Mouse (Mus musculus) liver, adult 2 months (tissue): ENCODE measurements around the gene Daxx. TPM values are rescaled to one million over a fixed set of nuclear protein-coding genes. Genes with fewer than 3 reads are reported as not detected.
A peak's percentile ranks its signal among the peaks of the same experiment; 100 is the strongest.
"Not testable (repeated sequence)": the region's sequence is repeated elsewhere in the genome, so short reads cannot be mapped to it uniquely, and the experiment has no call there.

ENCODE experiments used
- DNase-seq: peaks from one replicate; pipeline ENCODE4 v3.0.0-alpha.2; 2011; ENCODE audit warnings: low read depth, low spot score; ENCODE audit errors: extremely low read depth
- H3K27ac ChIP-seq: fragments of 200-500 bp; replicated peaks from 2 replicates; pipeline ENCODE4 v1.5.1; 2012; ENCODE audit warnings: low read depth, mild to moderate bottlenecking, control low read depth, inconsistent platforms, low read length; ENCODE audit not compliant: insufficient read depth
- H3K27me3 ChIP-seq: fragments of 200-500 bp; 2 replicates; pipeline ENCODE4 v1.6.1; 2012; ENCODE audit warnings: mild to moderate bottlenecking, moderate library complexity, low read length, inconsistent platforms; ENCODE audit not compliant: control insufficient read depth, insufficient read depth
- H3K36me3 ChIP-seq: fragments of 200-500 bp; 2 replicates; pipeline ENCODE4 v1.6.1; 2012; ENCODE audit warnings: low read length, inconsistent platforms; ENCODE audit not compliant: control insufficient read depth, insufficient read depth
- H3K4me1 ChIP-seq: fragments of 200-500 bp; 2 replicates; pipeline ENCODE4 v1.6.1; 2011; ENCODE audit warnings: low read length; ENCODE audit not compliant: control insufficient read depth, insufficient read depth
- H3K4me3 ChIP-seq: fragments of 200-500 bp; 2 replicates; pipeline ENCODE4 v1.5.1; 2011; ENCODE audit warnings: low read depth, mild to moderate bottlenecking, control low read depth, low read length, moderate library complexity; ENCODE audit not compliant: insufficient read depth
- H3K79me2 ChIP-seq: fragments of 200-500 bp; 2 replicates; pipeline ENCODE4 v1.6.1; 2012; ENCODE audit warnings: inconsistent platforms, mild to moderate bottlenecking, low read length, moderate library complexity; ENCODE audit not compliant: control insufficient read depth, insufficient read depth
- H3K9ac ChIP-seq: fragments of 200-500 bp; 2 replicates; pipeline ENCODE4 v1.6.1; 2012; ENCODE audit warnings: low read depth, mild to moderate bottlenecking, control low read depth, inconsistent platforms, low read length
- CTCF ChIP-seq: fragments of 200-500 bp; IDR thresholded peaks from 2 replicates; pipeline ENCODE4 v1.5.1; 2011; ENCODE audit warnings: low read depth, low read length, control low read depth
- POLR2A ChIP-seq: fragments of 200-500 bp; IDR thresholded peaks from 2 replicates; pipeline ENCODE4 v1.6.1; 2011; ENCODE audit warnings: low read length, control low read depth; ENCODE audit not compliant: insufficient read depth; ENCODE audit errors: extremely low read depth
- WGBS: fragments of 180-500 bp; shearing (Covaris S2); methylation state at CpG from one replicate; pipeline ENCODE4 v1.1.7; 2018; 5-methylcytosine and 5-hydroxymethylcytosine counted together
- polyA plus RNA-seq: library from polyadenylated mRNA; depleted of rRNA; stranded (reverse); fragments of >200 nt; gene quantifications from 2 replicates; pipeline ENCODE4 v1.2.3, GENCODE M21; 2012
- total RNA-seq: library from RNA; depleted of rRNA; stranded (reverse); fragments of >200 nt; gene quantifications from 2 replicates; pipeline ENCODE4 v1.2.3, GENCODE M21; 2014

Daxx gene
- total and polyA plus RNA-seq, 2 experiments, result 10.2 to 30.8 TPM

DNA sequence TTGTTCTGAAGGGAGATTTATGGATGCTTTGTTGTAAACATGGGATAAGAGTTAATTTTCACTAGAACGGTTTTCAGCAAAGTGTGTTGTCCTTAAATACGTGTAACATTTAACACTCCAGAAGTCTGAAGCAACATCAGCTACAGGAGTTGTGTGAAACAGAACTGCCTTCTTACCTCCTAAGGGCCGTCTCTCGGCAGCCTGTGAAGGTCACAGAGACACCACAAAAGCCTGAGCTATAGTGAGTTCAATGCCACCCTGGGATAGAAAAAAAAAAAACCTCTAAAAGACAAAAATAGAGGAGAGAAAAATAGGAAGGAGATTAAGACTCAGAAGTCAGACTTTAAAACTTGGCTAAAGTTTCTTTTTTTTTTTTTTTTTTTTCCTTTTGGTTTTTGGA lies 7.1 kb upstream of the Daxx start:
- Histone ChIP-seq H3K36me3 (no peaks in the 10 kb centered on the region), H3K4me1 (no peaks in the 10 kb centered on the region; the same call in 1 of the 2 replicates), H3K9ac (no peak overlapping the region), H3K27ac (no peak overlapping the region), H3K79me2 (no peaks in the 10 kb centered on the region), H3K4me3 (no peak overlapping the region), H3K27me3 (no peaks in the 10 kb centered on the region)
- no peak for TF ChIP-seq POLR2A
- no peak for TF ChIP-seq CTCF
- no peak for DNase-seq
- WGBS, result 67% methylated on average over 4 of the region's 4 CpGs

DNA sequence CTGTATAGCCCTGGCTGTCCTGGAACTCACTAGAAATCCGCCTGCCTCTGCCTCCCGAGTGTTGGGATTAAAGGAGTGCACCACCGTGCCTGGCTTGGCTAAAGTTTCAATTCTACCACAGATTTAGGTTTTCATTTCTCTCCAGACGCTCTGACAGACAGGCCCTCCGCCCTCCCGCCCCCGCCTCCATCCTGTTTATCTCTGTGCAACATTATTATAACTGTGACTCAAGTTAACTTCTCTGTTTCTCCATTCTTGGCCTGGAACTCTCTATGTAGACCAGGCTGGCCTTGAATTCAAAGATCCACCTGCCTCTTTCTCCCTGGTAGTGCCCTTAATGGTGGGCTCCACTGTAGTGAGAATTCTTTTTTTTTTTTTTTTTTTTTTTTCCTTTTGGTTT lies 6.7 kb upstream of the Daxx start:
- no peak for DNase-seq
- Histone ChIP-seq H3K79me2 (no peaks in the 10 kb centered on the region), H3K4me3 (no peak overlapping the region), H3K27me3 (no peaks in the 10 kb centered on the region), H3K9ac (no peak overlapping the region), H3K36me3 (no peaks in the 10 kb centered on the region), H3K27ac (no peak overlapping the region), H3K4me1 (no peaks in the 10 kb centered on the region)
- TF ChIP-seq CTCF, result no peak
- TF ChIP-seq POLR2A, result no peak
- 67% methylated on average over 7 of the region's 7 CpGs for WGBS

GRCm38 (mm10) chr17:33903911-33904651 lies 5.1 kb upstream of the Daxx start:
- not testable (repeated sequence) for H3K4me1 ChIP-seq, H3K4me3 ChIP-seq, H3K27ac ChIP-seq, H3K79me2 ChIP-seq, DNase-seq, H3K9ac ChIP-seq, H3K36me3 ChIP-seq, H3K27me3 ChIP-seq
- WGBS, result 73% methylated on average over 6 of the region's 6 CpGs

DNA sequence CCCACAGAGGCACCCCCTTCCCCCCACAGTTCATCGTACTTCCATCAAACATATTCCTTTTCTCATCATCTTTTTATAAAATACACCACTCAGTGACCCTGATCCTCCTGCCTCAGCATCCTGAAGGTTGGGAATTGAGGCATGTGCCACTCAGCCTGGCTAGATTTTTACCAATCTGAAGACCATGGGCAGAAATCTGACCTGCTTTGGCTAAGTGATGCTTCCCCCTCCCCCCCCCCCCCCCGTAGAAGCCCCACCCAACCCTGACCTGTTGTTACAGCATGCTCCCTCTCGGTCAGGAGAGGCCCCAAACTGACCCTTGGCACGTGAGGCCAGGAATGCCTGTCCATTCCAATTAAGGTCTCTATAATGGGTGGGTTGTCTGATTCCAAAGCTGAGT lies 4.4 kb upstream of the Daxx start, which contains the start of gene Platr17:
Platr17 (plus strand) TSS at position 301 of the 400 bp plus-strand sequence.
- WGBS, result 55% methylated on average over 2 of the region's 4 CpGs
- not testable (repeated sequence) for H3K4me1 ChIP-seq

GRCm38 (mm10) chr17:33908331-33909076 lies 710 bp upstream of the Daxx start:
- Histone ChIP-seq H3K4me3 (peak overlapping the region; percentile 70), H3K27ac (peak overlapping the region; percentile 65), H3K36me3 (peaks cover 16% of the 10 kb centered on the region; the same call in 1 of the 2 replicates), H3K27me3 (no peaks in the 10 kb centered on the region), H3K79me2 (peaks cover 23% of the 10 kb centered on the region), H3K4me1 (peaks cover 7% of the 10 kb centered on the region), H3K9ac (peak overlapping the region; percentile 57)
- peak; percentile 25 for DNase-seq
- 1% methylated on average over 43 of the region's 44 CpGs for WGBS
- TF ChIP-seq POLR2A (no peak), CTCF (no peak)

More for the DNA sequence above, 4.4 kb upstream of the Daxx start, which contains the start of gene Platr17:
- H3K4me3 ChIP-seq, H3K27me3 ChIP-seq, H3K79me2 ChIP-seq, DNase-seq, H3K9ac ChIP-seq, H3K36me3 ChIP-seq, H3K27ac ChIP-seq: not testable (repeated sequence)

DNA sequence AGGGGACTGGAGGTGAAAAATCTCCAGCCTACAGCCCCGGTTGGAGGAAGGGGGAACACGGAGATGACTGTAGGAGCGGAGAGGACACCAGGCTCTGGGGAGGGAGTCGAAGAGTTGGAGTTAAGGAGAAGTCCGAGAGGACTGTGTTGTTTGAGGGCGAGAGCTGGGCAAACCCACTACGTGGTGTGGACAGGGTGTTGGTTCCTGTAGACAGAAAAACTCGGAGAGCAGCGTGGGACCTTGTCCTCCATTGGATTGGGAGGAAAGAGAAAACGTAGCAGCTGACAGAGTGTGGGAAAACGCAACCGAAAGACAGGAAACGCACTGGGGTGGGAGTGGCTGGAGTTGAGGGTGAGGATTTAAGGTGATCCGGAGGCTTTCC lies 646 bp downstream of the Daxx start:
- Histone ChIP-seq H3K27me3 (no peaks in the 10 kb centered on the region), H3K9ac (peak overlapping the region; percentile 82), H3K36me3 (peaks cover 23% of the 10 kb centered on the region; the same call in 1 of the 2 replicates), H3K79me2 (peaks cover 23% of the 10 kb centered on the region), H3K4me1 (peaks cover 7% of the 10 kb centered on the region), H3K4me3 (peak overlapping the region; percentile 69), H3K27ac (peak overlapping the region; percentile 90)
- DNase-seq, result peak; percentile 76
- WGBS, result under 1% methylated on average over 14 of the region's 14 CpGs
- TF ChIP-seq CTCF (no peak), POLR2A (peak; percentile 35; the same call in 1 of the 2 replicates)
